Mouse (Mus musculus) liver, embryonic 14.5 days (tissue): Measurements from ENCODE around the gene Erf. TPM values are rescaled to one million over a fixed set of nuclear protein-coding genes. Genes with fewer than 3 reads are reported as not detected.

Source experiments
- ATAC-seq: fragments of 200-750 bp; cut with Nextera tagmentation; 2 replicates; pipeline ENCODE4 v1.8.0; 2017; ENCODE audit warnings: moderate number of reproducible peaks, mild to moderate bottlenecking, moderate library complexity; ENCODE audit not compliant: insufficient read depth
- DNase-seq, 3 experiments: peaks; one replicate each; pipeline ENCODE4 v3.0.0-alpha.2; 2012 to 2013; ENCODE audit warnings: low read depth in 3 of 3, low spot score in 3 of 3
- H3K27ac ChIP-seq: fragments of 300-500 bp; sonication (generic); 2 replicates; pipeline ENCODE4 v1.5.1; 2014; ENCODE audit warnings: moderate library complexity, mild to moderate bottlenecking, control low read depth, inconsistent platforms
- H3K27me3 ChIP-seq: fragments of 300-500 bp; sonication (generic); 2 replicates; pipeline ENCODE4 v1.6.1; 2014; ENCODE audit warnings: mild to moderate bottlenecking, low read length, moderate library complexity; ENCODE audit not compliant: control insufficient read depth, insufficient read depth
- H3K36me3 ChIP-seq: fragments of 300-500 bp; sonication (generic); replicated peaks from 2 replicates; pipeline ENCODE4 v1.6.1; 2014; ENCODE audit warnings: low read depth; ENCODE audit not compliant: control insufficient read depth, insufficient read depth
- H3K4me1 ChIP-seq, 2 experiments: fragments of 200-500 bp in 1 of 2; fragments of 300-500 bp in 1 of 2; sonication (generic) in 1 of 2; replicated peaks; 2 replicates each; pipeline ENCODE4 v1.6.1; 2012 to 2014; ENCODE audit warnings: antibody characterized with exemption in 1 of 2, inconsistent platforms in 1 of 2, low read length in 1 of 2; ENCODE audit not compliant: control insufficient read depth in 2 of 2, insufficient read depth in 2 of 2
- H3K4me2 ChIP-seq: fragments of 300-500 bp; sonication (generic); 2 replicates; pipeline ENCODE4 v1.6.1; 2014; ENCODE audit warnings: low read depth, mild to moderate bottlenecking, control low read depth, moderate library complexity
- H3K4me3 ChIP-seq, 2 experiments: fragments of 200-500 bp in 1 of 2; fragments of 300-500 bp in 1 of 2; sonication (generic) in 1 of 2; 2 replicates each; pipeline ENCODE4 v1.5.1; 2012 to 2014; ENCODE audit warnings: low read depth in 2 of 2, low read length in 2 of 2, mild to moderate bottlenecking in 2 of 2, control low read depth in 1 of 2, inconsistent platforms in 1 of 2, moderate library complexity in 1 of 2; ENCODE audit not compliant: insufficient read depth in 1 of 2
- H3K9ac ChIP-seq: fragments of 300-500 bp; sonication (generic); replicated peaks from 2 replicates; pipeline ENCODE4 v1.6.1; 2014; ENCODE audit warnings: mild to moderate bottlenecking, control low read depth, moderate library complexity
- H3K9me3 ChIP-seq: fragments of 300-500 bp; sonication (generic); 2 replicates; pipeline ENCODE4 v1.6.1; 2016; ENCODE audit warnings: low read length, mixed read lengths; ENCODE audit not compliant: control insufficient read depth
- CTCF ChIP-seq: IDR thresholded peaks from 2 replicates; pipeline ENCODE4 v1.5.1; 2016; ENCODE audit warnings: antibody characterized with exemption, low read depth, control low read depth
- EP300 ChIP-seq: IDR thresholded peaks from 2 replicates; pipeline ENCODE4 v1.6.1; 2016; ENCODE audit warnings: antibody characterized with exemption, low read depth
- WGBS: fragments of 180-500 bp; shearing (Covaris S2); extraction: QIAGEN DNeasy Blood & Tissue Kit; methylation state at CpG from one replicate; pipeline ENCODE4 v1.1.7; 2014; ENCODE audit not compliant: insufficient replicate concordance; 5-methylcytosine and 5-hydroxymethylcytosine counted together
- polyA plus RNA-seq, 2 experiments: library from polyadenylated mRNA; depleted of rRNA in 1 of 2; stranded (reverse) in 1 of 2; unstranded in 1 of 2; fragments of >200 nt; fragmentation: Nextera tagmentation in 1 of 2; extraction: Ambion mirVana in 1 of 2; gene quantifications; 2 replicates each; pipeline versions ENCODE4 v1.2.1 to v1.2.3; 2012 to 2014

Erf gene
- polyA plus RNA-seq, 2 experiments = 5.1 to 8.5 TPM

- H3K9ac ChIP-seq = peak overlapping the region; percentile 86
- no peaks in the 10 kb centered on the region for H3K9me3 ChIP-seq
- H3K36me3 ChIP-seq = peaks cover 2% of the 10 kb centered on the region; the same call in 1 of the 2 replicates
- peaks cover 63 to 70% of the 10 kb centered on the region in 2 experiments for H3K4me1 ChIP-seq
- ATAC-seq (no peak), DNase-seq (no peak)
- TF ChIP-seq EP300 (no peak; the same call in 1 of the 2 replicates), CTCF (no peak)
- H3K27ac ChIP-seq = peak overlapping the region; percentile 93
- 12% methylated on average over 4 of the region's 4 CpGs for WGBS
- no peaks in the 10 kb centered on the region for H3K27me3 ChIP-seq
- peak overlapping the region in 1 of 2 experiments; percentile 75; a peak in 3 of 4 replicates for H3K4me3 ChIP-seq
- peak overlapping the region; percentile 99 for H3K4me2 ChIP-seq
Measured at GRCm38 (mm10) chr7:25277998-25278340, 27.4 kb upstream of the Erf start.

GRCm38 (mm10) chr7:25277405-25277804, 26.8 kb upstream of the Erf start:
- Histone ChIP-seq H3K4me3 (no peak overlapping the region), H3K9ac (peak overlapping the region; percentile 86), H3K9me3 (no peaks in the 10 kb centered on the region), H3K36me3 (peaks cover 2% of the 10 kb centered on the region; the same call in 1 of the 2 replicates), H3K27me3 (no peaks in the 10 kb centered on the region), H3K4me2 (peak overlapping the region; percentile 99), H3K4me1 (peaks cover 65 to 71% of the 10 kb centered on the region in 2 experiments), H3K27ac (peak overlapping the region; percentile 93)
- no peak for DNase-seq
- no peak for ATAC-seq
- TF ChIP-seq EP300 = no peak
- TF ChIP-seq CTCF = no peak
- 77% methylated on average over 4 of the region's 4 CpGs for WGBS

GRCm38 (mm10) chr7:25275555-25276298, 25.2 kb upstream of the Erf start:
- 65% methylated on average over 9 of the region's 9 CpGs for WGBS
- TF ChIP-seq CTCF = no peak
- no peak for TF ChIP-seq EP300
- Histone ChIP-seq H3K9ac (0 out of 2 replicates have a peak overlapping the region, but pooled peaks have one; percentile 20), H3K36me3 (peaks cover 2% of the 10 kb centered on the region; the same call in 1 of the 2 replicates), H3K27me3 (no peaks in the 10 kb centered on the region), H3K9me3 (no peaks in the 10 kb centered on the region), H3K4me2 (no peak overlapping the region; the same call in 1 of the 2 replicates), H3K4me3 (no peak overlapping the region), H3K4me1 (peaks cover 57 to 61% of the 10 kb centered on the region in 2 experiments), H3K27ac (peak overlapping the region; percentile 52)
- no peak for ATAC-seq
- DNase-seq = no peak

GRCm38 (mm10) chr7:25274996-25275395, 24.4 kb upstream of the Erf start:
- 85% methylated on average over 3 of the region's 3 CpGs for WGBS
- no peak for TF ChIP-seq EP300
- no peak for TF ChIP-seq CTCF
- Histone ChIP-seq H3K9ac (peak overlapping the region; percentile 52), H3K27me3 (no peaks in the 10 kb centered on the region), H3K9me3 (no peaks in the 10 kb centered on the region), H3K4me1 (peaks cover 50 to 58% of the 10 kb centered on the region in 2 experiments), H3K27ac (peak overlapping the region; percentile 80), H3K4me3 (no peak overlapping the region), H3K36me3 (peaks cover 2% of the 10 kb centered on the region; the same call in 1 of the 2 replicates), H3K4me2 (peak overlapping the region; percentile 69)
- ATAC-seq = no peak
- DNase-seq = no peak

- H3K4me1 ChIP-seq = peaks cover 50 to 58% of the 10 kb centered on the region in 2 experiments
- H3K36me3 ChIP-seq = peaks cover 2% of the 10 kb centered on the region; the same call in 1 of the 2 replicates
- no peak overlapping the region for H3K4me3 ChIP-seq
- 25% methylated on average over 5 of the region's 5 CpGs for whole genome bisulfite sequencing
- no peaks in the 10 kb centered on the region for H3K27me3 ChIP-seq
- no peaks in the 10 kb centered on the region for H3K9me3 ChIP-seq
- DNase-seq (no peak), ATAC-seq (no peak)
- peak overlapping the region; percentile 69 for H3K4me2 ChIP-seq
- peak overlapping the region; percentile 52 for H3K9ac ChIP-seq
- TF ChIP-seq EP300 (no peak), CTCF (no peak; the same call in 1 of the 2 replicates)
- H3K27ac ChIP-seq = peak overlapping the region; percentile 80
Measured at GRCm38 (mm10) chr7:25274571-25274970, 24.0 kb upstream of the Erf start.
